Mouse (Mus musculus) kidney, adult 2 months (tissue): ENCODE results near the gene Ppfia3.

Experiments used
- CTCF ChIP-seq: fragments of 200-500 bp; conservative IDR thresholded peaks from 2 replicates; pipeline ENCODE4 v1.5.1; 2011; ENCODE audit warnings: low read depth, mild to moderate bottlenecking, control low read depth, low read length, moderate library complexity, mixed read lengths; ENCODE audit not compliant: insufficient read depth, insufficient read length
- POLR2A ChIP-seq: fragments of 200-500 bp; IDR thresholded peaks from one replicate; pipeline ENCODE4 v1.6.1; 2011; ENCODE audit warnings: low read depth, low read length, control low read depth

DNA sequence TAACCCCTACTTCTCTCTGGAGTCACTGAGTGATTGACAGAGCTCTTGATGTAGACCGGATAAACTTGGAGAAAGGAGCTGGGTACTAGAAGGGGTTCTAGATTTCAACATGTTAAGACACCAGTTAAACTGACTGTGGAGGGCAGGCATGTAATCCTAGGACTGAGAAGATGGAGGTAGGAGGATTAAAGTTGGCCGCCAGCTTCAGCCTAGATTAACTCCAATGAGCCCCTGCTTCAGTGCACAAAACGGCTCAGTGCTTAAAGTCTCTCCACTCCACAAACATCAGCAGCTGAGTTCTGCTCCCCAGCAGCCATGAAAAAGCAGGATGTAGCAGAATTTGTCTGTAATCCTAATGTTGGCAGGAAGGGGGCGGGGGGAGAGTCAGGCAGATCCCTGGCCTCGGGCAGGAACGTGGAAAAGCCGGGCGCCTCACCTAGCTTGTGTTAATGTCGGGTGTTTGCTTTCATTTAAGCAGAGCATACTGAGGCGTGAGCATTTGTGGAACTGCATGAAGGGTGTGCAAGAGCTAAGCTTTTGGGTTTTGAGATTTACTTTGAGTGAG, 34.8 kb upstream of the Ppfia3 start:
- no peak for TF ChIP-seq CTCF
- no peak for TF ChIP-seq POLR2A
